Mouse (Mus musculus) hindbrain, embryonic 16.5 days (tissue): ENCODE measurements around the gene Mlxipl. TPM values are rescaled to one million over a fixed set of nuclear protein-coding genes. Genes with fewer than 3 reads are reported as not detected.

Experiments used
- ATAC-seq: fragments of 200-750 bp; cut with Nextera tagmentation; 2 replicates; pipeline ENCODE4 v1.8.0; 2017; ENCODE audit warnings: moderate TSS enrichment, moderate library complexity
- H3K27ac ChIP-seq: fragments of 300-500 bp; sonication (generic); 2 replicates; pipeline ENCODE4 v1.5.1; 2014; ENCODE audit warnings: low read depth, mild to moderate bottlenecking, control low read depth, low read length, moderate library complexity
- H3K27me3 ChIP-seq: fragments of 300-500 bp; sonication (generic); replicated peaks from 2 replicates; pipeline ENCODE4 v1.6.1; 2014; ENCODE audit warnings: low read length; ENCODE audit not compliant: control insufficient read depth, insufficient read depth
- H3K36me3 ChIP-seq: fragments of 300-500 bp; sonication (generic); 2 replicates; pipeline ENCODE4 v1.6.1; 2014; ENCODE audit warnings: mild to moderate bottlenecking, low read length, moderate library complexity, mixed read lengths; ENCODE audit not compliant: control insufficient read depth, insufficient read depth
- H3K4me1 ChIP-seq: fragments of 300-500 bp; sonication (generic); 2 replicates; pipeline ENCODE4 v1.6.1; 2014; ENCODE audit warnings: low read depth, low read length; ENCODE audit not compliant: control insufficient read depth, insufficient read depth
- H3K4me2 ChIP-seq: fragments of 300-500 bp; sonication (generic); 2 replicates; pipeline ENCODE4 v1.6.1; 2014; ENCODE audit warnings: mild to moderate bottlenecking, low read length, control low read depth, moderate library complexity
- H3K4me3 ChIP-seq: fragments of 300-500 bp; sonication (generic); 2 replicates; pipeline ENCODE4 v1.5.1; 2014; ENCODE audit warnings: mild to moderate bottlenecking, low read length, control low read depth, moderate library complexity
- H3K9ac ChIP-seq: fragments of 300-500 bp; sonication (generic); 2 replicates; pipeline ENCODE4 v1.6.1; 2014; ENCODE audit warnings: low read depth, mild to moderate bottlenecking, control low read depth, low read length, moderate library complexity
- H3K9me3 ChIP-seq: fragments of 300-500 bp; sonication (generic); 2 replicates; pipeline ENCODE4 v1.6.1; 2014; ENCODE audit warnings: mild to moderate bottlenecking, low read length, moderate library complexity; ENCODE audit not compliant: control insufficient read depth
- WGBS: fragments of 180-500 bp; shearing (Covaris S2); extraction: QIAGEN DNeasy Blood & Tissue Kit; methylation state at CpG from one replicate; pipeline ENCODE4 v1.1.7; 2014; 5-methylcytosine and 5-hydroxymethylcytosine counted together
- polyA plus RNA-seq: library from polyadenylated mRNA; unstranded; fragments of >200 nt; fragmentation: Nextera tagmentation; extraction: Ambion mirVana; gene quantifications from 2 replicates; pipeline ENCODE4 v1.2.1, GENCODE M21; 2015

Mlxipl gene
- polyA plus RNA-seq, 1 experiment from 2014 or later, result 0.84 TPM

DNA sequence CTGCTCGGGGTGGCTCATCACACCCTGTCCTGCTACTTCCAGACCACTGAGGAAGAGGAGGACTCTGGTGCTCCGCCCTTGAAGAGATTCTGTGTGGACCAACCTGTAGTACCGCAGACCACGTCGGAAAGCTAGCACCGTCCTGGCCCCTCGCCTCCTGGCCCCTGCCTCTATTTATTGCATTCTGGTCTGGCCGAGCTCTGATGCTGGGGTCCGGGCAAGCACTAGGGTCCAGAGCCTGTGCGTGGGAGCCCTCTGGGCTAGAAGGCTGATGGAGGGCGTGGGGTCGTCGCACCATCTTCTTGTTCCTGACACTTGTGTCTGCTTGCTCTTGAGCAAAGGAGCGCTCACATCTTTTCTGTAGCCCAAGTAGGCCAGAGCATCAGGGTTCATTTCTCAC lies 91.1 kb downstream of the Mlxipl start:
- Histone ChIP-seq H3K4me1 (no peaks in the 10 kb centered on the region), H3K9ac (no peak overlapping the region), H3K4me2 (no peak overlapping the region), H3K9me3 (no peaks in the 10 kb centered on the region), H3K27me3 (no peaks in the 10 kb centered on the region), H3K4me3 (no peak overlapping the region), H3K27ac (no peak overlapping the region), H3K36me3 (peaks cover 37% of the 10 kb centered on the region)
- WGBS, result 96% methylated on average over 14 of the region's 14 CpGs
- ATAC-seq, result no peak

DNA sequence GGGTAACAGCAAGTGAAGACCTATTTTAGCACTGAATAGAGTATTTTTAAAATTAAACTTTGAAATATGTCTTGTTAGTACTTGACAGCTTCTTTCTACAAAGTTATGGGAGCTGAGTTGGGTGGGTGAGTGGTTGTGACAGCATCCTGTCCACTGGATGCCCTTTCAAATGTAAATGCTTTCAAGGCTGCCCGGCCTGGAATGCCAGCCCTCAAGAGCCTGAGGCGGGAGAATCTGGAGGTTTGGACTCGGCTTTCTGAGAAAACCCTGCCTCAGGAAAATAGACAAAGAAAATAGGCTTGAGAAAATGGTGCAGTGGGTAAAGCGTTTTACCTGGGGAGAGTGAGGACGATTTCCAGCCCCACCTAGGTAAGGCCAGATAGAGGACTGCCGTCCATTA lies 92.1 kb downstream of the Mlxipl start:
- WGBS, result 59% methylated on average over 6 of the region's 6 CpGs
- no peak overlapping the region for H3K27ac ChIP-seq
- ATAC-seq, result no peak
- H3K27me3 ChIP-seq, result no peaks in the 10 kb centered on the region
- H3K9me3 ChIP-seq, result no peaks in the 10 kb centered on the region
- H3K9ac ChIP-seq, result no peak overlapping the region
- H3K4me2 ChIP-seq, result no peak overlapping the region
- no peak overlapping the region for H3K4me3 ChIP-seq
- H3K4me1 ChIP-seq, result no peaks in the 10 kb centered on the region
- H3K36me3 ChIP-seq, result peaks cover 37% of the 10 kb centered on the region

DNA sequence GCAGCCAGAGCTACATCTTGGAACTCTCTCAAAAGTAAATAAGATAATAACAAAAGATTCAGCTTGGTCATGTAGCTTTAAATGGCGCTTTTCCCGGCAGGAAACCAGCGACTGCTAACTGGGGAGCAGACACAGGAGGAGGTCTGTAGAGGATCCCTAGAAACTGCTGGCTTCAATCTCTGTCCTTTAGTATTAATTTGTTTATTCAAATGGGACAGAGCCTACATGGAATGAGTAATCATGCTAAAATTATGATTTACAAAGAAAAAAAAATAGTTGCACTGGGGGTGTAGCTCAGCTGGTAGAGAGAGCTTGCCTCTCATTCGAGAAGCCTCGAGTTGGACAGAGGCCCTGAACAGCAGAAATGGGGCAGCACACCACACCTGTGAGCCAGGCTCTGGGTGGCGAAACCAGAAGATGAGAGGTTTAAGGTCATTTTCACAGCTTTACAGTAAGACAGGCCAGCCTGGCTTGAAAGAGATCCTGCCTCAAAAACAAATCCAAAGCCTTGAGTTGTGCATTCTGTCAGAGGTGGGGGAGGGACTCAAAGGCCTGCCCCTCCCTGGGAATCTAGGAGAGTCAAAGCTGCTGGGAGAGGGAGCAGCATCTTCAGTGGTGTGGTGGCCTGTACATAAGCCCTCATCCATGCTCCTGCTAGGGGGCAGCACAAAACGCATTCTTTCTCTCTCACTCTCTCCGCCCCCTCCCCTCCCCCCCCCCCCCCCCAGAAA lies 93.6 kb downstream of the Mlxipl start:
- H3K27ac ChIP-seq, result no peak overlapping the region
- peaks cover 29% of the 10 kb centered on the region for H3K36me3 ChIP-seq

DNA sequence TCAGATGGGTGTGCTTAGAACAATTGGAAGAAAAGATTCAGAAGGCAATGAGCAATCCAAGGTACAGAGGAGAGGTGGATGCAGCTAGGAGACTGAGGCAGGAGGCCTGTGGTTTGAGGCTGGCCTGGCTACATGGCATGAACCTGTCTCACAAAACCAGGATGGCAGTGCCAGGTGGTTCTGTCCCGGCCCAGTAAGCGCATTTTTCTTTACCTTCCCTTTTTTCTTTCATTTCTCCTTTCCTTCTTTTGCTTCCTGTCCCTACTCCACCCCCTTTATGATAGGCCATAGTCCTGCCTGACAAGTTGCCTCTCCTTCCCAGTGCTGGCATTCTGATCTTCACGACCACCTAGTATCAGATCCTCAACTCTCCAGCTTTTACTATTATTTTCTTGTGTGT lies 95.3 kb downstream of the Mlxipl start:
- H3K4me3 ChIP-seq, result no peak overlapping the region
- H3K9me3 ChIP-seq, result no peaks in the 10 kb centered on the region
- H3K27ac ChIP-seq, result no peak overlapping the region; the same call in 1 of the 2 replicates
- peaks cover 23% of the 10 kb centered on the region for H3K36me3 ChIP-seq
- H3K27me3 ChIP-seq, result no peaks in the 10 kb centered on the region
- no peak overlapping the region for H3K4me2 ChIP-seq
- peaks cover 17% of the 10 kb centered on the region for H3K4me1 ChIP-seq
- no peak for ATAC-seq
- over 99% methylated on average over 3 of the region's 3 CpGs for WGBS
- no peak overlapping the region for H3K9ac ChIP-seq

More for the DNA sequence above, 93.6 kb downstream of the Mlxipl start:
- H3K9me3 ChIP-seq, result no peaks in the 10 kb centered on the region
- ATAC-seq, result no peak
- H3K4me1 ChIP-seq, result peaks cover under 1% of the 10 kb centered on the region
- no peaks in the 10 kb centered on the region for H3K27me3 ChIP-seq
- no peak overlapping the region for H3K4me3 ChIP-seq
- WGBS, result 56% methylated on average over 8 of the region's 8 CpGs
- no peak overlapping the region for H3K9ac ChIP-seq
- H3K4me2 ChIP-seq, result no peak overlapping the region

DNA sequence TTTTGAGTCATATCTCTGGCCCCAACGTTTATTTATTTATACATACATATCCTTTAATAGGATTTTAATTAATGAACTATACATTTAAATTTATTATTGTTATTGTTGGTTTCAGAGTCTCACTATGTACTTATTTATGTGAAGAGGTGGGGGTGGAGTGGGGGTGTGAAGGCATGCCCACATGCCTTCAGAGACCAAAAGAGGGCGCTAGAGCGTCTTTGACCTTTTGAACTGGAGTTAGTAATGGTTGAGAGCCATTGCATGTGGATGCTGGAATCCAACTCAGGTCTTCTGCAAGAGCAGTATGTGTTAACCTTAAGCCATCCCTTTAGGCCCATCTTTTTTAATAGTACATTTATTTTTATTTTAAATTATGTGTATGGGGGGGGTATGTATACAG lies 95.9 kb downstream of the Mlxipl start:
- peaks cover 17% of the 10 kb centered on the region for H3K36me3 ChIP-seq
- 34% methylated on average over 3 of the region's 3 CpGs for WGBS
- H3K27ac ChIP-seq, result no peak overlapping the region; the same call in 1 of the 2 replicates
- no peaks in the 10 kb centered on the region for H3K9me3 ChIP-seq
- H3K9ac ChIP-seq, result no peak overlapping the region
- H3K27me3 ChIP-seq, result no peaks in the 10 kb centered on the region
- ATAC-seq, result no peak
- H3K4me2 ChIP-seq, result no peak overlapping the region
- peaks cover 19% of the 10 kb centered on the region for H3K4me1 ChIP-seq
- H3K4me3 ChIP-seq, result no peak overlapping the region

DNA sequence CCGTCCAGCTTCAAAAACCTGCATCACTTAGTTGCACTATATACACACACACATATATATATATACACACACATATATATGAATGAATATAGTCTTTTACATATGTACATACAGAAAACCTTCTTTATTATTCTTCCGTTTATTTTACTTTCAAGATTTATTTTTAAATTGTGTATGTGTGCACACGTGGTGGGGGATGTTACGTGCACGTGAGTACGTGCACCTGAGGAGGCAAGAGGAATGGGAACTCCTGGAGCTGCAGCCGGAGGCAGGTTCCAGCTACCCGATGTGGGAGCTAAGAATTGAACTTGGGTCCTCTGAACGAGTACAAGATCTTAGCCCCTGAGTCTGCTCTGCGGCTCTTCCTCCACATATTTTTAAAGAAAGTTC lies 96.5 kb downstream of the Mlxipl start:
- Histone ChIP-seq H3K27me3 (no peaks in the 10 kb centered on the region), H3K9me3 (no peaks in the 10 kb centered on the region), H3K4me2 (peak overlapping the region; percentile 68), H3K4me3 (peak overlapping the region; percentile 99), H3K36me3 (peaks cover 11% of the 10 kb centered on the region), H3K4me1 (peaks cover 19% of the 10 kb centered on the region), H3K27ac (peak overlapping the region; percentile 90), H3K9ac (peak overlapping the region; percentile 68)
- 18% methylated on average over 10 of the region's 10 CpGs for WGBS
- ATAC-seq, result peak; percentile 8; the same call in 1 of the 2 replicates

GRCm38 (mm10) chr5:135186621-135187348 lies 97.1 kb downstream of the Mlxipl start, which contains the start of gene Baz1b:
TSS of gene Baz1b (plus strand) at chr5:135187264.
- H3K27ac ChIP-seq, result peak within 1 kb of the TSS; percentile 96
- peak within 1 kb of the TSS; percentile 99 for H3K4me3 ChIP-seq
- peaks cover 19% of the 10 kb centered on the region for H3K4me1 ChIP-seq
- ATAC-seq, result peak; percentile 97
- H3K4me2 ChIP-seq, result peak within 1 kb of the TSS; percentile 92
- WGBS, result under 1% methylated on average over 57 of the region's 57 CpGs
- peaks cover 7% of the 10 kb centered on the region for H3K36me3 ChIP-seq
- peak within 1 kb of the TSS; percentile 97 for H3K9ac ChIP-seq
- no peaks in the 10 kb centered on the region for H3K27me3 ChIP-seq
- no peaks in the 10 kb centered on the region for H3K9me3 ChIP-seq

- H3K9ac ChIP-seq, result peak overlapping the region; percentile 97
- H3K4me3 ChIP-seq, result peak overlapping the region; percentile 99
- ATAC-seq, result peak; percentile 57
- H3K9me3 ChIP-seq, result no peaks in the 10 kb centered on the region
- peaks cover 22% of the 10 kb centered on the region for H3K4me1 ChIP-seq
- peak overlapping the region; percentile 96 for H3K27ac ChIP-seq
- no peaks in the 10 kb centered on the region for H3K36me3 ChIP-seq
- no peaks in the 10 kb centered on the region for H3K27me3 ChIP-seq
- peak overlapping the region; percentile 92 for H3K4me2 ChIP-seq
- WGBS, result under 1% methylated on average over 67 of the region's 102 CpGs
These were observed 97.9 kb downstream of the Mlxipl start for GRCm38 (mm10) chr5:135187349-135188213.
